Mouse (Mus musculus): ENCODE measurements around the gene Ciapin1. TPM values are rescaled to one million over a fixed set of nuclear protein-coding genes. Genes with fewer than 3 reads are reported as not detected.
"Not testable (repeated sequence)": the region's sequence is repeated elsewhere in the genome, so short reads cannot be mapped to it uniquely, and the experiment has no call there.

The Ciapin1 gene
- polyA plus RNA-seq, 1 experiment from 2014 or later, result 204 TPM

- no peak for ATAC-seq (ENCODE audit: low read depth)
- H3K9ac ChIP-seq, result no peak overlapping the region
- H3K27ac ChIP-seq (replicated peaks), result no peak overlapping the region
- no peak overlapping the region for H3K4me3 ChIP-seq
- no peaks in the 10 kb centered on the region for H3K27me3 ChIP-seq
- peaks cover 33% of the 10 kb centered on the region for H3K36me3 ChIP-seq
- 63% methylated on average over 2 of the region's 2 CpGs for WGBS
- H3K4me2 ChIP-seq, result no peak overlapping the region
- peaks cover 21% of the 10 kb centered on the region for H3K4me1 ChIP-seq (replicated peaks)
- H3K9me3 ChIP-seq, result no peaks in the 10 kb centered on the region
Observed at GRCm38 (mm10) chr8:94841183-94841582, 3.0 kb upstream of the Ciapin1 start.

GRCm38 (mm10) chr8:94838600-94838999 lies 442 bp upstream of the Ciapin1 start:
- H3K4me3 ChIP-seq, result peak overlapping the region; percentile 77
- H3K27me3 ChIP-seq, result no peaks in the 10 kb centered on the region
- under 1% methylated on average over 24 of the region's 24 CpGs for WGBS
- peaks cover 27% of the 10 kb centered on the region for H3K4me1 ChIP-seq (replicated peaks)
- peak; percentile 72 for ATAC-seq (ENCODE audit: low read depth)
- H3K9ac ChIP-seq, result peak overlapping the region; percentile 91
- H3K36me3 ChIP-seq, result peaks cover 12% of the 10 kb centered on the region; the same call in 1 of the 2 replicates
- peak overlapping the region; percentile 95 for H3K4me2 ChIP-seq
- H3K27ac ChIP-seq (replicated peaks), result peak overlapping the region; percentile 94
- H3K9me3 ChIP-seq, result no peaks in the 10 kb centered on the region

GRCm38 (mm10) chr8:94836456-94837240 lies 1.5 kb downstream of the Ciapin1 start:
- peaks cover 9% of the 10 kb centered on the region for H3K36me3 ChIP-seq
- ATAC-seq (ENCODE audit: low read depth), result no peak
- H3K9ac ChIP-seq, result peak overlapping the region; percentile 91
- WGBS, result 73% methylated on average over 11 of the region's 11 CpGs
- H3K27ac ChIP-seq (replicated peaks), result no peak overlapping the region
- H3K27me3 ChIP-seq, result no peaks in the 10 kb centered on the region
- peak overlapping the region; percentile 77 for H3K4me3 ChIP-seq
- peaks cover 27% of the 10 kb centered on the region for H3K4me1 ChIP-seq (replicated peaks)
- no peaks in the 10 kb centered on the region for H3K9me3 ChIP-seq
- H3K4me2 ChIP-seq, result peak overlapping the region; percentile 95

GRCm38 (mm10) chr8:94835751-94836150 lies 2.4 kb downstream of the Ciapin1 start:
- not testable (repeated sequence) for H3K9me3 ChIP-seq

GRCm38 (mm10) chr8:94833901-94834405 lies 4.2 kb downstream of the Ciapin1 start:
- ATAC-seq (ENCODE audit: low read depth); H3K27ac ChIP-seq (replicated peaks): not testable (repeated sequence)
- WGBS, result 79% methylated on average over 7 of the region's 7 CpGs

More at GRCm38 (mm10) chr8:94835751-94836150, 2.4 kb downstream of the Ciapin1 start:
- not testable (repeated sequence) for H3K27me3 ChIP-seq; ATAC-seq (ENCODE audit: low read depth); H3K27ac ChIP-seq (replicated peaks); H3K4me2 ChIP-seq; H3K4me3 ChIP-seq; H3K9ac ChIP-seq
- WGBS, result 94% methylated on average over 13 of the region's 13 CpGs
- H3K4me1 ChIP-seq (replicated peaks), result peaks cover 27% of the 10 kb centered on the region
- peaks cover 16% of the 10 kb centered on the region for H3K36me3 ChIP-seq

GRCm38 (mm10) chr8:94828284-94828683 lies 9.9 kb downstream of the Ciapin1 start:
- peaks cover 76% of the 10 kb centered on the region for H3K36me3 ChIP-seq
- no peak overlapping the region for H3K27ac ChIP-seq (replicated peaks)
- no peak for ATAC-seq (ENCODE audit: low read depth)
- H3K27me3 ChIP-seq, result no peaks in the 10 kb centered on the region
- H3K4me3 ChIP-seq, result no peak overlapping the region
- no peaks in the 10 kb centered on the region for H3K9me3 ChIP-seq
- no peaks in the 10 kb centered on the region for H3K4me1 ChIP-seq (replicated peaks)
- H3K9ac ChIP-seq, result no peak overlapping the region
- no peak overlapping the region for H3K4me2 ChIP-seq
- WGBS, result 95% methylated on average over 6 of the region's 6 CpGs

More at GRCm38 (mm10) chr8:94833901-94834405, 4.2 kb downstream of the Ciapin1 start:
- H3K9ac ChIP-seq, H3K27me3 ChIP-seq, H3K4me3 ChIP-seq, H3K4me2 ChIP-seq, H3K9me3 ChIP-seq: not testable (repeated sequence)
- H3K4me1 ChIP-seq (replicated peaks), result peaks cover 23% of the 10 kb centered on the region
- peaks cover 29% of the 10 kb centered on the region for H3K36me3 ChIP-seq

GRCm38 (mm10) chr8:94826210-94826609 lies 11.9 kb downstream of the Ciapin1 start:
- ATAC-seq (ENCODE audit: low read depth), result no peak
- peaks cover 83% of the 10 kb centered on the region for H3K36me3 ChIP-seq
- no peak overlapping the region for H3K4me3 ChIP-seq
- H3K9ac ChIP-seq, result no peak overlapping the region
- H3K27me3 ChIP-seq, result no peaks in the 10 kb centered on the region
- H3K4me2 ChIP-seq, result no peak overlapping the region
- no peaks in the 10 kb centered on the region for H3K9me3 ChIP-seq
- H3K27ac ChIP-seq (replicated peaks), result no peak overlapping the region
- 97% methylated on average over 5 of the region's 5 CpGs for WGBS
- H3K4me1 ChIP-seq (replicated peaks), result no peaks in the 10 kb centered on the region

GRCm38 (mm10) chr8:94825170-94825569 lies 13.0 kb downstream of the Ciapin1 start:
- no peak overlapping the region for H3K9ac ChIP-seq
- 87% methylated on average over 6 of the region's 6 CpGs for WGBS
- no peaks in the 10 kb centered on the region for H3K27me3 ChIP-seq
- no peaks in the 10 kb centered on the region for H3K4me1 ChIP-seq (replicated peaks)
- no peak for ATAC-seq (ENCODE audit: low read depth)
- no peaks in the 10 kb centered on the region for H3K9me3 ChIP-seq
- H3K4me2 ChIP-seq, result no peak overlapping the region
- H3K36me3 ChIP-seq, result peaks cover 84% of the 10 kb centered on the region
- no peak overlapping the region for H3K4me3 ChIP-seq
- H3K27ac ChIP-seq (replicated peaks), result no peak overlapping the region

- peaks cover 71% of the 10 kb centered on the region for H3K36me3 ChIP-seq
- peak overlapping the region; percentile 0; the same call in 1 of the 2 replicates for H3K9ac ChIP-seq
- peak overlapping the region; percentile 29 for H3K27ac ChIP-seq (replicated peaks)
- WGBS, result 79% methylated on average over 23 of the region's 23 CpGs
- H3K27me3 ChIP-seq, result no peaks in the 10 kb centered on the region
- no peak overlapping the region for H3K4me3 ChIP-seq
- peak; percentile 71 for ATAC-seq (ENCODE audit: low read depth)
- no peaks in the 10 kb centered on the region for H3K4me1 ChIP-seq (replicated peaks)
- H3K9me3 ChIP-seq, result no peaks in the 10 kb centered on the region
- H3K4me2 ChIP-seq, result no peak overlapping the region
Observed at GRCm38 (mm10) chr8:94822637-94823560, 15.3 kb downstream of the Ciapin1 start.

GRCm38 (mm10) chr8:94821381-94821780 lies 16.8 kb downstream of the Ciapin1 start:
- Histone ChIP-seq H3K36me3 (peaks cover 59% of the 10 kb centered on the region), H3K4me3 (no peak overlapping the region), H3K9ac (no peak overlapping the region), H3K27me3 (no peaks in the 10 kb centered on the region), H3K4me1 (replicated peaks) (no peaks in the 10 kb centered on the region), H3K4me2 (no peak overlapping the region), H3K9me3 (no peaks in the 10 kb centered on the region), H3K27ac (replicated peaks) (no peak overlapping the region)
- ATAC-seq (ENCODE audit: low read depth), result no peak
- 98% methylated on average over 2 of the region's 2 CpGs for WGBS

- no peaks in the 10 kb centered on the region for H3K27me3 ChIP-seq
- WGBS, result 89% methylated on average over 7 of the region's 7 CpGs
- no peak overlapping the region for H3K9ac ChIP-seq
- H3K4me3 ChIP-seq, result no peak overlapping the region
- no peaks in the 10 kb centered on the region for H3K9me3 ChIP-seq
- no peak overlapping the region for H3K4me2 ChIP-seq
- peaks cover 55% of the 10 kb centered on the region for H3K36me3 ChIP-seq
- H3K4me1 ChIP-seq (replicated peaks), result no peaks in the 10 kb centered on the region
- no peak for ATAC-seq (ENCODE audit: low read depth)
- no peak overlapping the region for H3K27ac ChIP-seq (replicated peaks)
Observed at GRCm38 (mm10) chr8:94820553-94820952, 17.6 kb downstream of the Ciapin1 start.

GRCm38 (mm10) chr8:94819671-94820179 lies 18.4 kb downstream of the Ciapin1 start:
- Histone ChIP-seq H3K27me3 (no peaks in the 10 kb centered on the region), H3K9ac (no peak overlapping the region), H3K4me3 (no peak overlapping the region), H3K9me3 (no peaks in the 10 kb centered on the region), H3K27ac (replicated peaks) (no peak overlapping the region), H3K4me2 (no peak overlapping the region), H3K4me1 (replicated peaks) (no peaks in the 10 kb centered on the region), H3K36me3 (peaks cover 49% of the 10 kb centered on the region)
- 90% methylated on average over 6 of the region's 6 CpGs for WGBS
- no peak for ATAC-seq (ENCODE audit: low read depth)
